Mouse (Mus musculus) hindbrain, embryonic 15.5 days (tissue): ENCODE measurements around the gene Ppp2r5c. TPM values are rescaled to one million over a fixed set of nuclear protein-coding genes. Genes with fewer than 3 reads are reported as not detected.

Experiments used
- ATAC-seq: fragments of 200-750 bp; cut with Nextera tagmentation; 2 replicates; pipeline ENCODE4 v1.8.0; 2017; ENCODE audit warnings: low read depth, moderate number of reproducible peaks, moderate TSS enrichment; ENCODE audit not compliant: low FRiP score
- H3K27ac ChIP-seq: fragments of 300-500 bp; sonication (generic); replicated peaks from 2 replicates; pipeline ENCODE4 v1.5.1; 2015; ENCODE audit warnings: mild to moderate bottlenecking, inconsistent platforms
- H3K27me3 ChIP-seq: fragments of 300-500 bp; sonication (generic); 2 replicates; pipeline ENCODE4 v1.6.1; 2015; ENCODE audit warnings: control low read depth, inconsistent platforms
- H3K36me3 ChIP-seq: fragments of 300-500 bp; sonication (generic); 2 replicates; pipeline ENCODE4 v1.6.1; 2015; ENCODE audit warnings: control low read depth, inconsistent platforms
- H3K4me1 ChIP-seq: fragments of 300-500 bp; sonication (generic); replicated peaks from 2 replicates; pipeline ENCODE4 v1.6.1; 2015; ENCODE audit warnings: control low read depth, inconsistent platforms
- H3K4me2 ChIP-seq: fragments of 300-500 bp; sonication (generic); 2 replicates; pipeline ENCODE4 v1.6.1; 2015; ENCODE audit warnings: moderate library complexity, mild to moderate bottlenecking, inconsistent platforms
- H3K4me3 ChIP-seq: fragments of 300-500 bp; sonication (generic); 2 replicates; pipeline ENCODE4 v1.5.1; 2015; ENCODE audit warnings: mild to moderate bottlenecking, inconsistent platforms
- H3K9ac ChIP-seq: fragments of 300-500 bp; sonication (generic); 2 replicates; pipeline ENCODE4 v1.6.1; 2015; ENCODE audit warnings: inconsistent platforms
- H3K9me3 ChIP-seq: fragments of 300-500 bp; sonication (generic); 2 replicates; pipeline ENCODE4 v1.6.1; 2016; ENCODE audit warnings: control low read depth, inconsistent platforms
- WGBS: fragments of 180-500 bp; shearing (Covaris S2); methylation state at CpG from one replicate; pipeline ENCODE4 v1.1.7; 2015; 5-methylcytosine and 5-hydroxymethylcytosine counted together
- polyA plus RNA-seq: library from polyadenylated mRNA; unstranded; fragments of >200 nt; fragmentation: Nextera tagmentation; extraction: Ambion mirVana; gene quantifications from 2 replicates; pipeline ENCODE4 v1.2.1, GENCODE M21; 2015

Ppp2r5c gene
- polyA plus RNA-seq, 1 experiment from 2014 or later: 143 TPM

DNA sequence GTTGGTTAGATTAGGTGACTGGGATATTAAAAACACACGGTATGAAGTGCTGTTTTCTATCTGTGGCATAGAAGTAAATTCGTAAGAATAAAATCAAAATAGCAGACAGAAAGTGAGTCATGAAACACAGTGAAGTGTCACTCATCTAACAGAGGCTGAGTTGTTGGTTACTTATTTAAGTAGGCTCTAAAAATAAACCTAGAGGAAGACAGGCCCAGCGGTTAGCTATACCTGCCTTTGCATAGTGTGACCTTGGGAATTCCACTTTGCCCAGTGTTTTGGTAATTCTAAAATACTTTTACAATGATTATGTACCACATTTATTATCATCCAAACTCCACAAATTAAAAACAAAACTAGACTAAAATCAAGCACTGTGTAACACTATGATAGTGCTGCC lies 86.9 kb downstream of the Ppp2r5c start:
- no peak for ATAC-seq
- no peak overlapping the region for H3K27ac ChIP-seq
- H3K27me3 ChIP-seq: no peaks in the 10 kb centered on the region
- no peak overlapping the region for H3K4me3 ChIP-seq
- H3K9ac ChIP-seq: no peak overlapping the region
- WGBS: 92% methylated on average over 3 of the region's 3 CpGs
- H3K4me2 ChIP-seq: no peak overlapping the region
- no peaks in the 10 kb centered on the region for H3K36me3 ChIP-seq
- no peaks in the 10 kb centered on the region for H3K4me1 ChIP-seq
- no peaks in the 10 kb centered on the region for H3K9me3 ChIP-seq

DNA sequence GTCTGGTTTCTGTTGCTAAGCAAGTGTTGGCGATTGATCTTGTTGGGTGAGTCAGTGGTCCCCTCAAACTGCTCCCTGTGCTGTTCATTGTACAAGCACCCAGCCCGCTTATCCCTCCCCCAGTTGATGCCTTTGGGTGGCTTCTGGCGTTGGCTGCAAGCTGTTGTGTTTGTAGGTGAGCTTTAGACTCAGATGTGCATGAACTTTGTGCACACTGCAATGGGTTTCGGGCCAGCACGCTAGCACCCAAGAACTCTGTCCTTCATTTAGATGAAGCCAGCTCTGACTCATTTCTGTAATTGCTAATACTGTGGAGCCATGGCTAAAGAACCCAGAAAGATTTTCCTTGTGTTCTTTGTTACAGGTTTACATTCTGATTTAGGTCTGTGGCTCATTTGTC lies 88.4 kb downstream of the Ppp2r5c start:
- 93% methylated on average over 5 of the region's 5 CpGs for WGBS
- Histone ChIP-seq H3K27ac (no peak overlapping the region), H3K9ac (no peak overlapping the region), H3K9me3 (no peaks in the 10 kb centered on the region), H3K4me3 (no peak overlapping the region), H3K4me2 (no peak overlapping the region), H3K36me3 (no peaks in the 10 kb centered on the region), H3K27me3 (no peaks in the 10 kb centered on the region), H3K4me1 (no peaks in the 10 kb centered on the region)
- ATAC-seq: no peak

DNA sequence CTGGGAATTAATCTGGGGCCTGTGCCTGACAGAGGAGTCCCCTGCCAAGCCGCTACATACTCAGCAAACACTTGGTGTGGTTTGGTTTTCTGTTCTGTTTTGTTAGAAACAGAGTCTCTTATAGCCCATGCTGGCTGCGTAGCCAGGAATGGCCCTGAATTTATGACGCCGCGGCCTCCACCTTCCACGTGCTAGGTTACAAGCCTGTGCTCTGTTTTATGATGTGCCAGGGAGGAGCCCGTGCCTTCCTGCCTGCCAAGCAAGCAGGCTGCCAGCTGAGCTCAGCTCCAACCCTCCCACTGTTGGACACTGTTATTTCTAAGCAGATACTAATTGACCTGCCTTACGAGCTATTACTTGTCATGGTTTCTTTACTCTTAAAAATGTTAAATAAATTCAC lies 90.8 kb downstream of the Ppp2r5c start:
- H3K4me3 ChIP-seq: no peak overlapping the region
- no peaks in the 10 kb centered on the region for H3K27me3 ChIP-seq
- ATAC-seq: no peak
- H3K9me3 ChIP-seq: no peaks in the 10 kb centered on the region
- no peaks in the 10 kb centered on the region for H3K36me3 ChIP-seq
- 67% methylated on average over 8 of the region's 8 CpGs for WGBS
- no peak overlapping the region for H3K9ac ChIP-seq
- no peak overlapping the region for H3K4me2 ChIP-seq
- no peak overlapping the region for H3K27ac ChIP-seq
- H3K4me1 ChIP-seq: no peaks in the 10 kb centered on the region

GRCm38 (mm10) chr12:110539346-110539745 lies 92.4 kb downstream of the Ppp2r5c start:
- ATAC-seq: no peak
- no peak overlapping the region for H3K27ac ChIP-seq
- no peak overlapping the region for H3K9ac ChIP-seq
- H3K36me3 ChIP-seq: no peaks in the 10 kb centered on the region
- no peaks in the 10 kb centered on the region for H3K27me3 ChIP-seq
- no peak overlapping the region for H3K4me3 ChIP-seq
- H3K4me1 ChIP-seq: no peaks in the 10 kb centered on the region
- no peak overlapping the region for H3K4me2 ChIP-seq
- H3K9me3 ChIP-seq: no peaks in the 10 kb centered on the region
- WGBS: 93% methylated on average over 10 of the region's 10 CpGs

GRCm38 (mm10) chr12:110539798-110540197 lies 92.9 kb downstream of the Ppp2r5c start:
- ATAC-seq: no peak
- H3K4me2 ChIP-seq: no peak overlapping the region
- H3K36me3 ChIP-seq: no peaks in the 10 kb centered on the region
- no peak overlapping the region for H3K4me3 ChIP-seq
- H3K9me3 ChIP-seq: no peaks in the 10 kb centered on the region
- H3K9ac ChIP-seq: no peak overlapping the region
- 81% methylated on average over 9 of the region's 9 CpGs for WGBS
- H3K27ac ChIP-seq: no peak overlapping the region
- no peaks in the 10 kb centered on the region for H3K4me1 ChIP-seq
- no peaks in the 10 kb centered on the region for H3K27me3 ChIP-seq

GRCm38 (mm10) chr12:110540273-110540672 lies 93.4 kb downstream of the Ppp2r5c start:
- no peaks in the 10 kb centered on the region for H3K9me3 ChIP-seq
- no peaks in the 10 kb centered on the region for H3K4me1 ChIP-seq
- no peak overlapping the region for H3K9ac ChIP-seq
- H3K36me3 ChIP-seq: no peaks in the 10 kb centered on the region
- H3K4me3 ChIP-seq: no peak overlapping the region
- H3K27me3 ChIP-seq: no peaks in the 10 kb centered on the region
- no peak overlapping the region for H3K4me2 ChIP-seq
- 83% methylated on average over 8 of the region's 8 CpGs for WGBS
- H3K27ac ChIP-seq: no peak overlapping the region
- no peak for ATAC-seq

DNA sequence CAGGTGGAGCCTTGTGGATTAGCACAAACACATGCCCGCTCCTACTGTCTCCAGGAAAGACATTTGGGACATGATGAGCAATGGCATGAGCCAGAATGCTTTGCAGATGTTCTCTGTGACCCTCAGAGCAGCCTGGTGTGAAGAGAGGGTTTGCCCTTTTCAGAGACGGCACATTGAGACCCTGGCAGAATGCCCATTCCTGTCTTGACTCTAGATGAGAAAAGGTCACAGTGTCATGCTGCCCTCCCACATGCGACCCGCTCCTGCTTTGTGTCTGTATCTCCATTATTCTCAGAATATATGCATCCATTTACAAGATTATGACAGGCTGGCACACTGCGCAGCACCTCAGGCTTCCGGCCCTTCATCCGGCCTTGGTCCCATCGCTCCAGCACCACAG lies 94.1 kb downstream of the Ppp2r5c start:
- Histone ChIP-seq H3K9ac (no peak overlapping the region), H3K4me2 (no peak overlapping the region), H3K27me3 (no peaks in the 10 kb centered on the region), H3K9me3 (no peaks in the 10 kb centered on the region), H3K27ac (no peak overlapping the region), H3K4me1 (no peaks in the 10 kb centered on the region), H3K36me3 (peaks cover 2% of the 10 kb centered on the region), H3K4me3 (no peak overlapping the region)
- ATAC-seq: no peak
- 60% methylated on average over 8 of the region's 8 CpGs for WGBS

DNA sequence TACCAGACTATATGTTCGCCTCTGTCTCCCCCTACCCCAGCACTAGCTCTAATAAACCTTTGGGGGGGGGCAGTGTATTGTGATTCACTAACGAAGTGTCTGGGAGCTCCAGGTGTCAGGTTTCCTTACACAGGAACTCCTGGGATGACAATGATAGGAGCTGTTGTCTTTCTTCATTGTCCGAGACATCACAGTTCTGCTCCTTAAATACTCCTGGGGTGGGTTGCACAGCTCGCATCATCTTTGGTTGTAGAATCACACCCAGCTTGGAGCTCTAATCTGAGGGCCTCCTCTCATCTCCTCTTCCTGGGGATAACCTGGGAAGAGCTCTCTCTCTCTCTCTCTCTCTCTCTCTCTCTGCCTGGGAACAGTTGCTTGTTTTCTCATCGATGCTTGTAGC lies 94.6 kb downstream of the Ppp2r5c start:
- Histone ChIP-seq H3K9me3 (no peaks in the 10 kb centered on the region), H3K9ac (no peak overlapping the region), H3K27me3 (no peaks in the 10 kb centered on the region), H3K4me1 (no peaks in the 10 kb centered on the region), H3K27ac (no peak overlapping the region), H3K4me3 (no peak overlapping the region), H3K4me2 (no peak overlapping the region), H3K36me3 (peaks cover 7% of the 10 kb centered on the region)
- no peak for ATAC-seq
- WGBS: 84% methylated on average over 5 of the region's 5 CpGs

GRCm38 (mm10) chr12:110545040-110545701 lies 98.3 kb downstream of the Ppp2r5c start:
- WGBS: 89% methylated on average over 4 of the region's 4 CpGs
- Histone ChIP-seq H3K4me1 (no peaks in the 10 kb centered on the region), H3K27ac (no peak overlapping the region), H3K4me2 (no peak overlapping the region), H3K36me3 (peaks cover 23% of the 10 kb centered on the region), H3K4me3 (no peak overlapping the region), H3K27me3 (no peaks in the 10 kb centered on the region), H3K9me3 (no peaks in the 10 kb centered on the region), H3K9ac (no peak overlapping the region)
- ATAC-seq: no peak

GRCm38 (mm10) chr12:110547573-110547972 lies 100.7 kb downstream of the Ppp2r5c start:
- ATAC-seq: no peak
- no peak overlapping the region for H3K4me3 ChIP-seq
- no peak overlapping the region for H3K9ac ChIP-seq
- no peaks in the 10 kb centered on the region for H3K4me1 ChIP-seq
- no peaks in the 10 kb centered on the region for H3K27me3 ChIP-seq
- H3K36me3 ChIP-seq: peaks cover 34% of the 10 kb centered on the region
- H3K9me3 ChIP-seq: no peaks in the 10 kb centered on the region
- H3K27ac ChIP-seq: no peak overlapping the region
- WGBS: 89% methylated on average over 12 of the region's 12 CpGs
- H3K4me2 ChIP-seq: no peak overlapping the region

- Histone ChIP-seq H3K27ac (no peak overlapping the region), H3K4me1 (no peaks in the 10 kb centered on the region), H3K9me3 (no peaks in the 10 kb centered on the region), H3K27me3 (no peaks in the 10 kb centered on the region), H3K4me2 (no peak overlapping the region), H3K36me3 (peaks cover 54% of the 10 kb centered on the region), H3K4me3 (no peak overlapping the region), H3K9ac (no peak overlapping the region)
- ATAC-seq: no peak
- WGBS: 90% methylated on average over 7 of the region's 7 CpGs
Observed at GRCm38 (mm10) chr12:110549437-110550112, 102.7 kb downstream of the Ppp2r5c start.

DNA sequence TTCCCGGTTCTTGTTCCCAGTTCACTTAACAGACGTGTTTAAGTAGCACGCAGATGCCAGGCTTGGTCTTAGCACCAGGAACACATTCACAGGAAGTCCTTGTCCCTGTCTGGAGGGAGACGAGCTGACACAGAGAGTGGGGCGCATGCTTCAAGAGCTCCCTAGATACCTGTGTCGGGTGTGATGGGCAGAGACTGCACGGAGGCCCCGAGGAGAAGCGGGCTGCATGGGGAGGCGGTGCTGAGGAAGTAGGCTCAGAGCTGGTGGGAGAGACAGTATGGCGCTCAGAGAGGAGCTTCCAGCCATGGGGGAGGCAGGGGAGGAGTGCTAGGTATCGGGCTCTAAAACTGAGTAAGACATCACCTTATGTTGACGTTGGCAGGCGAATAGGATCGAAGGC lies 103.4 kb downstream of the Ppp2r5c start:
- Histone ChIP-seq H3K4me1 (no peaks in the 10 kb centered on the region), H3K27ac (no peak overlapping the region), H3K4me2 (no peak overlapping the region), H3K9ac (no peak overlapping the region), H3K9me3 (no peaks in the 10 kb centered on the region), H3K27me3 (no peaks in the 10 kb centered on the region), H3K36me3 (peaks cover 62% of the 10 kb centered on the region), H3K4me3 (no peak overlapping the region)
- WGBS: 95% methylated on average over 15 of the region's 15 CpGs
- no peak for ATAC-seq

- peaks cover 67% of the 10 kb centered on the region for H3K36me3 ChIP-seq
- WGBS: 91% methylated on average over 13 of the region's 13 CpGs
Observed at GRCm38 (mm10) chr12:110552113-110552512, 105.2 kb downstream of the Ppp2r5c start.

More at GRCm38 (mm10) chr12:110552113-110552512, 105.2 kb downstream of the Ppp2r5c start:
- Histone ChIP-seq H3K27ac (no peak overlapping the region), H3K27me3 (no peaks in the 10 kb centered on the region), H3K9me3 (no peaks in the 10 kb centered on the region), H3K9ac (no peak overlapping the region), H3K4me2 (no peak overlapping the region), H3K4me3 (no peak overlapping the region), H3K4me1 (no peaks in the 10 kb centered on the region)
- ATAC-seq: no peak
